Mouse (Mus musculus): ENCODE measurements around the gene Fcgr3. TPM values are rescaled to one million over a fixed set of nuclear protein-coding genes. Genes with fewer than 3 reads are reported as not detected.

Gene Fcgr3
- total and polyA plus RNA-seq, 2 experiments = 4.5 to 14.5 TPM

DNA sequence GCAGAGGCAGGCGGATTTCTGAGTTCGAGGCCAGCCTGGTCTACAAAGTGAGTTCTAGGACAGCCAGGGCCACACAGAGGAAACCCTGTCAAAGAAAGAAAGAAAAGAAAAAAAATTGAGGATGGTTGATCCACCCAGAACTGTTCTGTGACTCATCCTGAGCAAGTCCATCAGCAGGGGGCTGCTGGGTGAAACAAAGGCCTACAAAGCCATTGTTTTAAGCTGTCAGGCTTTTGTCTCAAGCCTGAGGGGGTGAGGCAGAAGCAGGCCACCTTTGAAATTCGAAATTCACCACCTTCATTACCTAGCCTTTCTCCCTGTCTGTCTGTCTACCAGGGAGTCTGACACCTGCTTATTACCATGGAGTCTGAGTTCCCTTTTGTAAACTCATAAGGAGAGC, 18.2 kb downstream of the Fcgr3 start:
- Histone ChIP-seq H3K4me3 (ENCODE audit: insufficient read depth, low read depth, low read length) (no peak overlapping the region), H3K27me3 (ENCODE audit: control insufficient read depth, insufficient read depth, low read length) (no peaks in the 10 kb centered on the region), H3K9ac (ENCODE audit: low read depth, low read length) (no peak overlapping the region), H3K27ac (replicated peaks; ENCODE audit: insufficient read depth, low read depth, low read length) (no peak overlapping the region), H3K79me2 (ENCODE audit: control insufficient read depth, insufficient read depth, low read length) (no peaks in the 10 kb centered on the region), H3K36me3 (ENCODE audit: control insufficient read depth, insufficient read depth, low read length) (no peaks in the 10 kb centered on the region), H3K4me1 (ENCODE audit: control insufficient read depth, insufficient read depth, low read length) (0 out of 2 replicates have a peak, but pooled peaks cover 1% of the 10 kb centered on the region)
- WGBS = 79% methylated on average over 3 of the region's 3 CpGs
- TF ChIP-seq POLR2A (IDR thresholded peaks at IDR 0.05; ENCODE audit: extremely low read depth, insufficient read depth, low read length) (no peak), CTCF (IDR thresholded peaks at IDR 0.05; ENCODE audit: low read depth, low read length) (no peak)
- no peak for DNase-seq (ENCODE audit: extremely low read depth, low read depth, low spot score)

DNA sequence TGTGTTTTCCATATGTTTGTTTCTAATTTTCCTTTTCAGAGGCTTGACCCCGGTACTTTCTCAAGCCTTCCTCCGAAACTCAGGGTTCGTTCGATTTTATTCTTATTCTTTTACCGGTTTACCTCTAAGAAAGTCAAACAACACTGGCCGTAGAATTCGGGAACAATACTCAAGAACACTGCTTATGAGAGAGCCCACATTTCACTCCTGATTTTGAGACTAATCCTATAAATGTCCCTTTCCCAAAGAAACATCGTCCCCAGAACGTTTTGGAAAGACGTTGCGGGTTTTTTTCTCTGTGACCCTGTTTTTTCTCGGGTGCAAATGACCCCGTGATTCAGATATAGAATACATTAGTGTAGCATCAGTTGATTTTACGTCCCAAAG, 19.7 kb downstream of the Fcgr3 start:
- TF ChIP-seq POLR2A (IDR thresholded peaks at IDR 0.05; ENCODE audit: extremely low read depth, insufficient read depth, low read length) (no peak), CTCF (IDR thresholded peaks at IDR 0.05; ENCODE audit: low read depth, low read length) (no peak)
- Histone ChIP-seq H3K9ac (ENCODE audit: low read depth, low read length) (no peak overlapping the region), H3K79me2 (ENCODE audit: control insufficient read depth, insufficient read depth, low read length) (no peaks in the 10 kb centered on the region), H3K4me3 (ENCODE audit: insufficient read depth, low read depth, low read length) (peak overlapping the region; percentile 67; the same call in 1 of the 2 replicates), H3K36me3 (ENCODE audit: control insufficient read depth, insufficient read depth, low read length) (no peaks in the 10 kb centered on the region), H3K4me1 (ENCODE audit: control insufficient read depth, insufficient read depth, low read length) (0 out of 2 replicates have a peak, but pooled peaks cover 1% of the 10 kb centered on the region), H3K27me3 (ENCODE audit: control insufficient read depth, insufficient read depth, low read length) (no peaks in the 10 kb centered on the region), H3K27ac (replicated peaks; ENCODE audit: insufficient read depth, low read depth, low read length) (no peak overlapping the region)
- 10% methylated on average over 14 of the region's 14 CpGs for WGBS
- no peak for DNase-seq (ENCODE audit: extremely low read depth, low read depth, low spot score)

DNA sequence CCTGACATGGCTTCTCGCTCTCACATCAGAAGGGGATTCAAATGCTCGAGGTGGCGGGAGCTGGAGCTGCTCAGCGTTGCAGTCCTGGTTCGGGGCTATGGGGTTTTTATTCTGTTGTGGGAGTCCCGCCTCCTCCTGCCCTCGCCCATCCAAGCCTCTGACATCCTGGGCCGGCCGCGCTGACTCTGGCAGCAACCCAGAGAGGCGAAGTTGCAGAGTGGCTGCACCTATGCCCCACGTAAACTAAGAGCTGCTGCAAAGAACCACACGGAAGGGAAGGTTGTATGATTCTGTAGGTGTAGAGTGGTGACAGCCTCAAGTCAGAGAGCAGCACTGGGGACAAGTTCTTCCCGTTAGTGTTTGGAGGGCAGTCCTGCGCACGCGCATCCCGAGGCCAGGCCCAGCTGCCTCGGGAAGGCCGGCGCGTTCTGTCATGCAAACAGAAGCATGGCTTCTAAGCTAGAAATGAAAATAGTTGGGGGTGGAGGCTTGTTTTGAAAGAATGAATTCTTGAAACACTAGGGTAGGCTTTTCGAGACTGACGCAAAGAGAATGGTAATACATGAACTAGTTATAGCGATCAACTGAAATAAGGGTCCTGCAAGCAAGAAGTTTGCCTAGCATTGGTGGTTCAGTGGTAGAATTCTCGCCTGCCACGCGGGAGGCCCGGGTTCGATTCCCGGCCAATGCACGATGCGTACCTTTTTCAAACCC, 20.2 kb downstream of the Fcgr3 start:
- no peaks in the 10 kb centered on the region for H3K79me2 ChIP-seq (ENCODE audit: control insufficient read depth, insufficient read depth, low read length)
- H3K4me3 ChIP-seq (ENCODE audit: insufficient read depth, low read depth, low read length) = peak overlapping the region; percentile 67
- peak overlapping the region; percentile 45 for H3K9ac ChIP-seq (ENCODE audit: low read depth, low read length)
- no peaks in the 10 kb centered on the region for H3K27me3 ChIP-seq (ENCODE audit: control insufficient read depth, insufficient read depth, low read length)
- WGBS = under 1% methylated on average over 33 of the region's 33 CpGs
- 0 out of 2 replicates have a peak, but pooled peaks cover 1% of the 10 kb centered on the region for H3K4me1 ChIP-seq (ENCODE audit: control insufficient read depth, insufficient read depth, low read length)
- peak; percentile 80 for DNase-seq (ENCODE audit: extremely low read depth, low read depth, low spot score)
- H3K27ac ChIP-seq (replicated peaks; ENCODE audit: insufficient read depth, low read depth, low read length) = peak overlapping the region; percentile 39
- 0 out of 2 replicates have a peak, but pooled peaks have one; percentile 6 for TF ChIP-seq POLR2A (IDR thresholded peaks at IDR 0.05; ENCODE audit: extremely low read depth, insufficient read depth, low read length)
- TF ChIP-seq CTCF (IDR thresholded peaks at IDR 0.05; ENCODE audit: low read depth, low read length) = no peak
- no peaks in the 10 kb centered on the region for H3K36me3 ChIP-seq (ENCODE audit: control insufficient read depth, insufficient read depth, low read length)

DNA sequence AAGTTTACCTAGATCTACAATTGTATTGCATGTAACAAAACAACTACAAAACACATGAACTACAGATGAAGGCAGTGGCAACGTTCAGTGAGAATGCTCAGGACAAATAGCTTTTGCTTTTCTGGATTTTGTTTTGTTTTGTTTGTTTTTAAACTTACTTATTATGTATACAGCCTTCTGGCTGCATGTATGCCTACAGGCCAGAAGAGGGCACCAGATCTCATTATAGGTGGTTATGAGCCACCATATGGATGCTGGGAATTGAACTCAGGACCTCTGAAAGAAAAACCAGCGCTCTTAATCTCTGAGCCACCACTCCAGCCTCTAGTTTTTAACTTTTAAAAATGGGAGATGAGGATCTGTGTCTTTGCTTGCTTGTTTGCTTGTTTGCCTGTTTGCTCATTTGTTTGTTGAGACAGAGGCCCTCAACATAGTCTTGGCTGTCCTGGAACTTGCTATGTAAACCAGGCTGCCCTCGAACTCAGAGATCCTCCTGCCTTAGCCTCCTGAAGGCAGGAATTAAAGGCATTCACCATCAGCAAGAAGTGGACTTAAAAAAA, 21.1 kb downstream of the Fcgr3 start:
- 72% methylated on average over 3 of the region's 3 CpGs for WGBS
- Histone ChIP-seq H3K4me3 (ENCODE audit: insufficient read depth, low read depth, low read length) (no peak overlapping the region), H3K79me2 (ENCODE audit: control insufficient read depth, insufficient read depth, low read length) (no peaks in the 10 kb centered on the region), H3K9ac (ENCODE audit: low read depth, low read length) (no peak overlapping the region), H3K36me3 (ENCODE audit: control insufficient read depth, insufficient read depth, low read length) (no peaks in the 10 kb centered on the region), H3K27me3 (ENCODE audit: control insufficient read depth, insufficient read depth, low read length) (no peaks in the 10 kb centered on the region), H3K27ac (replicated peaks; ENCODE audit: insufficient read depth, low read depth, low read length) (no peak overlapping the region), H3K4me1 (ENCODE audit: control insufficient read depth, insufficient read depth, low read length) (0 out of 2 replicates have a peak, but pooled peaks cover 1% of the 10 kb centered on the region)
- no peak for DNase-seq (ENCODE audit: extremely low read depth, low read depth, low spot score)
- TF ChIP-seq POLR2A (IDR thresholded peaks at IDR 0.05; ENCODE audit: extremely low read depth, insufficient read depth, low read length) (no peak), CTCF (IDR thresholded peaks at IDR 0.05; ENCODE audit: low read depth, low read length) (no peak)

DNA sequence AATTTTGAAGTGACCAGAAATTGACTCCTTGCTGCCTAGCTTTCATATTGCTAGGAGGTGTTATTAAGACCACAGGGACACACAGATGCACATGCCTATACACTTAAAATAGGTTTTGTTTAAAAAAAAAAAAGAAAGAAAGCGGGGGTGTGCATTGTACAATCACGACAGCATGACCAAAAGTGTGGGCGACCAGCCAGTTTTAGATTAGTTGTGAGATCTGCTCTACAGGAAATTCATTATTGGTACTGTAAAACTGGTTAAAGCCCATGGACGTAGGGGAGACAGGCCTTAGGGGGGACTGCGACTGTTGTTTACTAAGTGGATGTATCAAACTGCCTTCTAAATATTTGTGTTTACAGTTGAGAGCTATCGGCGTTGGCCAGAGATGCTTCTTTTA, 24.9 kb downstream of the Fcgr3 start:
- no peak overlapping the region for H3K27ac ChIP-seq (replicated peaks; ENCODE audit: insufficient read depth, low read depth, low read length)

DNA sequence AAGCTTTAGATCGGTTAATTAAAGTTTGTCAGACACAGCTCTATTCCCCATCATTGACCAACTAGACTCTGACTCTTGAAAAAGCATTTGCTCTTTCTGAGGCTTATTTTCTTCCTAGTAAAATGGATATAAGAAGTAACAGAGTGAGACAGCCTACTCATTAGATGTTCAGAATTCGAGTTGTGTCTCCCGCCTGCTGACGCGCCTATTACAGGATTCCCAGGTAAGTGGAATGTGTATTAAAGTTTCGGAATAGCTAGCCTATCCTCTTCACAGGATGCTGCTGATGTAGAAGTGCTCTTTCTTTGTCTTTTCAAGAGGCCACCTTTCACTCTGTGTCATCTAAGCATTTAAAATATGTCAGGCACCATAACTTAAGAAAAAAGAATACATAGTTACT, 25.6 kb downstream of the Fcgr3 start:
- WGBS = 79% methylated on average over 6 of the region's 6 CpGs
- H3K27me3 ChIP-seq (ENCODE audit: control insufficient read depth, insufficient read depth, low read length) = no peaks in the 10 kb centered on the region

More for the DNA sequence above, 24.9 kb downstream of the Fcgr3 start:
- no peaks in the 10 kb centered on the region for H3K79me2 ChIP-seq (ENCODE audit: control insufficient read depth, insufficient read depth, low read length)
- DNase-seq (ENCODE audit: extremely low read depth, low read depth, low spot score) = no peak
- no peak for TF ChIP-seq POLR2A (IDR thresholded peaks at IDR 0.05; ENCODE audit: extremely low read depth, insufficient read depth, low read length)
- no peak for TF ChIP-seq CTCF (IDR thresholded peaks at IDR 0.05; ENCODE audit: low read depth, low read length)
- no peak overlapping the region for H3K9ac ChIP-seq (ENCODE audit: low read depth, low read length)
- H3K4me1 ChIP-seq (ENCODE audit: control insufficient read depth, insufficient read depth, low read length) = peaks cover 4% of the 10 kb centered on the region; the same call in 1 of the 2 replicates
- no peaks in the 10 kb centered on the region for H3K36me3 ChIP-seq (ENCODE audit: control insufficient read depth, insufficient read depth, low read length)
- H3K27me3 ChIP-seq (ENCODE audit: control insufficient read depth, insufficient read depth, low read length) = no peaks in the 10 kb centered on the region
- H3K4me3 ChIP-seq (ENCODE audit: insufficient read depth, low read depth, low read length) = no peak overlapping the region
- 82% methylated on average over 7 of the region's 7 CpGs for WGBS

More for the DNA sequence above, 25.6 kb downstream of the Fcgr3 start:
- H3K36me3 ChIP-seq (ENCODE audit: control insufficient read depth, insufficient read depth, low read length) = no peaks in the 10 kb centered on the region
- no peak overlapping the region for H3K4me3 ChIP-seq (ENCODE audit: insufficient read depth, low read depth, low read length)
- DNase-seq (ENCODE audit: extremely low read depth, low read depth, low spot score) = no peak
- TF ChIP-seq CTCF (IDR thresholded peaks at IDR 0.05; ENCODE audit: low read depth, low read length) (no peak), POLR2A (IDR thresholded peaks at IDR 0.05; ENCODE audit: extremely low read depth, insufficient read depth, low read length) (no peak)
- peaks cover 4% of the 10 kb centered on the region; the same call in 1 of the 2 replicates for H3K4me1 ChIP-seq (ENCODE audit: control insufficient read depth, insufficient read depth, low read length)
- no peaks in the 10 kb centered on the region for H3K79me2 ChIP-seq (ENCODE audit: control insufficient read depth, insufficient read depth, low read length)
- H3K27ac ChIP-seq (replicated peaks; ENCODE audit: insufficient read depth, low read depth, low read length) = no peak overlapping the region
- no peak overlapping the region for H3K9ac ChIP-seq (ENCODE audit: low read depth, low read length)
